Mouse (Mus musculus): Measurements from ENCODE around the gene Galk2.

DNA sequence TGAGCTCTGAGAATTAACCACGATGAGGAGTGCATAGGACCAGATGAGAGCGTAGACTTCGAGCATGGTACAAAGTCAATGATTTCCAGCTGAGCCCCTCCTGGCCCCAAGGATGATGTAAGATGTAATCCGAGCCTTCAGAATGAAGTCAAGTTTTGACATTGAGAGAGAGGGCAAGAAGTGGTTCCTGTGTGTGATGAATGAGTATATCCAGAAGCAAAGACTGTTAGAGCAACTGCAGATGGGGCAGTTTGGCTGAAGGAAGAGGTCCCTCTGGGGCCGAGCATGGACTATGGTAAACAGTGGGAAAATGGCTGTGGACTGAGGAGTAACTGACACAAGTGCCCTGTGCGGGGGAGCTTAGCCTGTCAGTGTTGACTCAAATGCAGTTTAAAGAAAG, 114.3 kb downstream of the Galk2 start:
- TF ChIP-seq CTCF (IDR thresholded peaks at IDR 0.05; ENCODE audit: control insufficient read depth, insufficient read depth, low read length) (no peak), POLR2A (IDR thresholded peaks at IDR 0.05; ENCODE audit: borderline replicate concordance, control insufficient read depth, low read depth, low read length) (no peak)
